Mouse (Mus musculus) lung, adult 2 months (tissue): ENCODE measurements at regions not wholly inside any gene's neighbourhood (a gene's known extent, or its start where the extent isn't known, plus 50 kb on each side); places are given as distances from the start of the nearest gene placed in this dataset.

Experiments
- CTCF ChIP-seq: fragments of 200-500 bp; IDR thresholded peaks from 2 replicates; pipeline ENCODE4 v1.5.1; 2011; ENCODE audit warnings: mild to moderate bottlenecking, low read length, control low read depth; ENCODE audit not compliant: insufficient read depth
- POLR2A ChIP-seq: fragments of 200-500 bp; IDR thresholded peaks from 2 replicates; pipeline ENCODE4 v1.6.1; 2011; ENCODE audit warnings: low read depth, mild to moderate bottlenecking, control low read depth, low read length, borderline replicate concordance; ENCODE audit errors: extremely low read depth

DNA sequence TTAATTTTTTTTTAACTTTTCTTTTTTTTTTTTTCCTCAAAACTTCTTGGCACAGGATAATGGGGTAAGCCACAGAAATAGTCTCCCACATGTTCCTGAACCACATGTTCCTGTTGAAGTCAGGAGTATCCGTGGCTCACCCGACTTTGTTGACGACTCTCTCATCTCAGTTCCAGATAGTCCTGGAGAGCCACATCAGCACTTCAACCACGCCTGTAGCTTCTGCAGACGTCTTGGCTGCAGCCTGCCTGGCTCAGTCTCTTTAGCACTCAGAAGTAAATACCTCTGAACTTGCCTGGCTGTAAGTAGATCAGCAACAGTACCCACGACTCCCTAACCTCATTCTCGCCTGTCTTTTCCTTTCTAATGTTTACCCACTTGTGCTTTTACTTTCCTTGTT is 50.3 kb upstream of the Rapgef5 start:
- TF ChIP-seq CTCF = no peak
- TF ChIP-seq POLR2A = no peak
